Mouse (Mus musculus): ENCODE results near the gene Ralgps1. TPM values are rescaled to one million over a fixed set of nuclear protein-coding genes. Genes with fewer than 3 reads are reported as not detected.

Gene Ralgps1
- polyA plus RNA-seq (2015; fragmentation: Nextera tagmentation; extraction: Ambion mirVana) = 48.4 and 54.3 TPM in 2 replicates

GRCm38 (mm10) chr2:33370777-33371647 lies at the start of gene Ralgps1:
Gene Ralgps1, minus strand, starts transcription at chr2:33371486.
- under 1% methylated on average over 53 of the region's 74 CpGs for WGBS
- H3K27ac ChIP-seq (ENCODE audit: low read length) = peak within 1 kb of the TSS; percentile 93
- peak within 1 kb of the TSS; percentile 77 for H3K4me2 ChIP-seq (ENCODE audit: low read length)
- no peaks in the 10 kb centered on the region for H3K9me3 ChIP-seq (replicated peaks; ENCODE audit: control insufficient read depth, low read length, poor library complexity, severe bottlenecking)
- H3K9ac ChIP-seq (ENCODE audit: low read depth, low read length) = peak within 1 kb of the TSS; percentile 77
- H3K27me3 ChIP-seq (ENCODE audit: control insufficient read depth, insufficient read depth, low read depth, low read length) = no peaks in the 10 kb centered on the region; the same call in 1 of the 2 replicates
- H3K4me1 ChIP-seq (ENCODE audit: control insufficient read depth, insufficient read depth, low read length) = peaks cover 22% of the 10 kb centered on the region
- ATAC-seq = peak; percentile 99
- H3K4me3 ChIP-seq (ENCODE audit: low read depth, low read length) = peak within 1 kb of the TSS; percentile 47
- H3K36me3 ChIP-seq (ENCODE audit: control insufficient read depth, insufficient read depth, low read length) = no peaks in the 10 kb centered on the region; the same call in 1 of the 2 replicates

- Histone ChIP-seq H3K4me1 (ENCODE audit: control insufficient read depth, insufficient read depth, low read length) (no peaks in the 10 kb centered on the region), H3K9ac (ENCODE audit: low read depth, low read length) (no peak overlapping the region), H3K36me3 (ENCODE audit: control insufficient read depth, insufficient read depth, low read length) (0 out of 2 replicates have a peak, but pooled peaks cover 2% of the 10 kb centered on the region), H3K4me2 (ENCODE audit: low read length) (no peak overlapping the region), H3K27me3 (ENCODE audit: control insufficient read depth, insufficient read depth, low read depth, low read length) (no peaks in the 10 kb centered on the region), H3K4me3 (ENCODE audit: low read depth, low read length) (no peak overlapping the region), H3K9me3 (replicated peaks; ENCODE audit: control insufficient read depth, low read length, poor library complexity, severe bottlenecking) (no peaks in the 10 kb centered on the region), H3K27ac (ENCODE audit: low read length) (no peak overlapping the region)
- no peak for ATAC-seq
- 92% methylated on average over 4 of the region's 4 CpGs for WGBS
Observed at GRCm38 (mm10) chr2:33417454-33417853, 46.2 kb upstream of the Ralgps1 start.

GRCm38 (mm10) chr2:33414019-33414418 lies 42.7 kb upstream of the Ralgps1 start:
- H3K4me1 ChIP-seq (ENCODE audit: control insufficient read depth, insufficient read depth, low read length) = no peaks in the 10 kb centered on the region
- no peak overlapping the region for H3K27ac ChIP-seq (ENCODE audit: low read length)
- H3K9ac ChIP-seq (ENCODE audit: low read depth, low read length) = no peak overlapping the region
- H3K27me3 ChIP-seq (ENCODE audit: control insufficient read depth, insufficient read depth, low read depth, low read length) = no peaks in the 10 kb centered on the region
- WGBS = 96% methylated on average over 13 of the region's 13 CpGs
- no peaks in the 10 kb centered on the region for H3K9me3 ChIP-seq (replicated peaks; ENCODE audit: control insufficient read depth, low read length, poor library complexity, severe bottlenecking)
- peaks cover 10% of the 10 kb centered on the region for H3K36me3 ChIP-seq (ENCODE audit: control insufficient read depth, insufficient read depth, low read length)
- no peak overlapping the region for H3K4me2 ChIP-seq (ENCODE audit: low read length)
- no peak for ATAC-seq
- H3K4me3 ChIP-seq (ENCODE audit: low read depth, low read length) = no peak overlapping the region

GRCm38 (mm10) chr2:33412111-33412510 lies 40.8 kb upstream of the Ralgps1 start:
- H3K36me3 ChIP-seq (ENCODE audit: control insufficient read depth, insufficient read depth, low read length) = peaks cover 10% of the 10 kb centered on the region
- no peaks in the 10 kb centered on the region for H3K27me3 ChIP-seq (ENCODE audit: control insufficient read depth, insufficient read depth, low read depth, low read length)
- H3K4me2 ChIP-seq (ENCODE audit: low read length) = no peak overlapping the region
- 79% methylated on average over 14 of the region's 14 CpGs for WGBS
- no peak overlapping the region for H3K9ac ChIP-seq (ENCODE audit: low read depth, low read length)
- H3K9me3 ChIP-seq (replicated peaks; ENCODE audit: control insufficient read depth, low read length, poor library complexity, severe bottlenecking) = no peaks in the 10 kb centered on the region
- H3K27ac ChIP-seq (ENCODE audit: low read length) = no peak overlapping the region
- ATAC-seq = no peak
- no peaks in the 10 kb centered on the region for H3K4me1 ChIP-seq (ENCODE audit: control insufficient read depth, insufficient read depth, low read length)
- H3K4me3 ChIP-seq (ENCODE audit: low read depth, low read length) = no peak overlapping the region

- Histone ChIP-seq H3K27ac (ENCODE audit: low read length) (no peak overlapping the region), H3K27me3 (ENCODE audit: control insufficient read depth, insufficient read depth, low read depth, low read length) (no peaks in the 10 kb centered on the region), H3K4me1 (ENCODE audit: control insufficient read depth, insufficient read depth, low read length) (no peaks in the 10 kb centered on the region), H3K9me3 (replicated peaks; ENCODE audit: control insufficient read depth, low read length, poor library complexity, severe bottlenecking) (no peaks in the 10 kb centered on the region), H3K36me3 (ENCODE audit: control insufficient read depth, insufficient read depth, low read length) (no peaks in the 10 kb centered on the region), H3K4me3 (ENCODE audit: low read depth, low read length) (no peak overlapping the region), H3K4me2 (ENCODE audit: low read length) (no peak overlapping the region), H3K9ac (ENCODE audit: low read depth, low read length) (no peak overlapping the region)
- WGBS = 85% methylated on average over 4 of the region's 4 CpGs
- no peak for ATAC-seq
Observed at GRCm38 (mm10) chr2:33403511-33404003, 32.3 kb upstream of the Ralgps1 start.

- WGBS = 74% methylated on average over 5 of the region's 5 CpGs
- Histone ChIP-seq H3K9ac (ENCODE audit: low read depth, low read length) (no peak overlapping the region), H3K9me3 (replicated peaks; ENCODE audit: control insufficient read depth, low read length, poor library complexity, severe bottlenecking) (no peaks in the 10 kb centered on the region), H3K4me2 (ENCODE audit: low read length) (no peak overlapping the region), H3K4me1 (ENCODE audit: control insufficient read depth, insufficient read depth, low read length) (no peaks in the 10 kb centered on the region), H3K4me3 (ENCODE audit: low read depth, low read length) (no peak overlapping the region), H3K27ac (ENCODE audit: low read length) (no peak overlapping the region), H3K27me3 (ENCODE audit: control insufficient read depth, insufficient read depth, low read depth, low read length) (no peaks in the 10 kb centered on the region), H3K36me3 (ENCODE audit: control insufficient read depth, insufficient read depth, low read length) (no peaks in the 10 kb centered on the region)
- no peak for ATAC-seq
Observed at GRCm38 (mm10) chr2:33402638-33403037, 31.4 kb upstream of the Ralgps1 start.

- no peaks in the 10 kb centered on the region for H3K9me3 ChIP-seq (replicated peaks; ENCODE audit: control insufficient read depth, low read length, poor library complexity, severe bottlenecking)
- no peak overlapping the region for H3K4me2 ChIP-seq (ENCODE audit: low read length)
- no peak overlapping the region for H3K4me3 ChIP-seq (ENCODE audit: low read depth, low read length)
- H3K27me3 ChIP-seq (ENCODE audit: control insufficient read depth, insufficient read depth, low read depth, low read length) = no peaks in the 10 kb centered on the region
- H3K9ac ChIP-seq (ENCODE audit: low read depth, low read length) = no peak overlapping the region
- H3K27ac ChIP-seq (ENCODE audit: low read length) = no peak overlapping the region
- no peaks in the 10 kb centered on the region for H3K4me1 ChIP-seq (ENCODE audit: control insufficient read depth, insufficient read depth, low read length)
- no peak for ATAC-seq
- H3K36me3 ChIP-seq (ENCODE audit: control insufficient read depth, insufficient read depth, low read length) = no peaks in the 10 kb centered on the region
- 35% methylated on average over 7 of the region's 7 CpGs for WGBS
Observed at GRCm38 (mm10) chr2:33402236-33402635, 30.9 kb upstream of the Ralgps1 start.

- H3K4me2 ChIP-seq (ENCODE audit: low read length) = no peak overlapping the region
- no peak for ATAC-seq
- 37% methylated on average over 3 of the region's 3 CpGs for WGBS
Observed at GRCm38 (mm10) chr2:33401217-33401616, 29.9 kb upstream of the Ralgps1 start.

GRCm38 (mm10) chr2:33400541-33400940 lies 29.3 kb upstream of the Ralgps1 start:
- WGBS = 85% methylated on average over 5 of the region's 5 CpGs
- no peak for ATAC-seq
- H3K36me3 ChIP-seq (ENCODE audit: control insufficient read depth, insufficient read depth, low read length) = no peaks in the 10 kb centered on the region
- H3K4me2 ChIP-seq (ENCODE audit: low read length) = no peak overlapping the region
- H3K27me3 ChIP-seq (ENCODE audit: control insufficient read depth, insufficient read depth, low read depth, low read length) = no peaks in the 10 kb centered on the region
- no peaks in the 10 kb centered on the region for H3K9me3 ChIP-seq (replicated peaks; ENCODE audit: control insufficient read depth, low read length, poor library complexity, severe bottlenecking)
- H3K9ac ChIP-seq (ENCODE audit: low read depth, low read length) = no peak overlapping the region
- no peak overlapping the region for H3K4me3 ChIP-seq (ENCODE audit: low read depth, low read length)
- H3K27ac ChIP-seq (ENCODE audit: low read length) = no peak overlapping the region
- no peaks in the 10 kb centered on the region for H3K4me1 ChIP-seq (ENCODE audit: control insufficient read depth, insufficient read depth, low read length)

More at GRCm38 (mm10) chr2:33401217-33401616, 29.9 kb upstream of the Ralgps1 start:
- Histone ChIP-seq H3K27ac (ENCODE audit: low read length) (no peak overlapping the region), H3K36me3 (ENCODE audit: control insufficient read depth, insufficient read depth, low read length) (no peaks in the 10 kb centered on the region), H3K9me3 (replicated peaks; ENCODE audit: control insufficient read depth, low read length, poor library complexity, severe bottlenecking) (no peaks in the 10 kb centered on the region), H3K9ac (ENCODE audit: low read depth, low read length) (no peak overlapping the region), H3K27me3 (ENCODE audit: control insufficient read depth, insufficient read depth, low read depth, low read length) (no peaks in the 10 kb centered on the region), H3K4me1 (ENCODE audit: control insufficient read depth, insufficient read depth, low read length) (no peaks in the 10 kb centered on the region), H3K4me3 (ENCODE audit: low read depth, low read length) (no peak overlapping the region)

All from midbrain, embryonic 16.5 days (tissue).